Mouse (Mus musculus) bone marrow macrophage, adult 2 months (primary cell): ENCODE results near the gene Diaph3.

Source experiments
- CTCF ChIP-seq: IDR thresholded peaks from 2 replicates; pipeline ENCODE4 v1.5.1; 2012; ENCODE audit warnings: low read depth, mild to moderate bottlenecking, low read length, moderate library complexity
- POLR2A ChIP-seq: IDR thresholded peaks from 2 replicates; pipeline ENCODE4 v1.6.1; 2012; ENCODE audit warnings: mild to moderate bottlenecking, low read depth, low read length, borderline replicate concordance

DNA sequence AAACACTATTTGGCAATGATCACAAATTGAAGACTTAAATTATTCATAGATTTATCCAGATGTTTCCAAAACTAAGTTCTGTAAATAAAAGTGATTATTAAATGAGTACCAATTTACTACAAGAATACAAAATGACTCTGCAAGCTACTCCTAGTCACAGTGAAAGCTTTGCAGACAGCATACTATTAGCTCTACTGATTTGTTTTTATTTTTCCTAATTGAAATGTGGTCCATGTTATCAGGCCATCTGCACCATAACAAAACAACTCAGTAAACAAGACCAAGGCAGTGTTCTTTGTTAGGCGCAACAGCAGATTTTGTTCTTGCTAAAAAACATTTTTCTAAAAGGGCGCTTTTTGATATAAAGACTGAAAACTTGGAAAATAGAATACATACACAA is 84.9 kb downstream of the Diaph3 start:
- TF ChIP-seq POLR2A (no peak), CTCF (no peak)
